Mouse (Mus musculus) frontal cortex, postnatal 14 days (tissue): ENCODE measurements at regions not wholly inside any gene's neighbourhood (a gene's known extent, or its start where the extent isn't known, plus 50 kb on each side); places are given as distances from the start of the nearest gene placed in this dataset.

ENCODE experiments used
- DNase-seq, 2 experiments: peaks; one replicate each; pipeline ENCODE4 v3.0.0; 2022; ENCODE audit warnings: low spot score in 2 of 2

DNA sequence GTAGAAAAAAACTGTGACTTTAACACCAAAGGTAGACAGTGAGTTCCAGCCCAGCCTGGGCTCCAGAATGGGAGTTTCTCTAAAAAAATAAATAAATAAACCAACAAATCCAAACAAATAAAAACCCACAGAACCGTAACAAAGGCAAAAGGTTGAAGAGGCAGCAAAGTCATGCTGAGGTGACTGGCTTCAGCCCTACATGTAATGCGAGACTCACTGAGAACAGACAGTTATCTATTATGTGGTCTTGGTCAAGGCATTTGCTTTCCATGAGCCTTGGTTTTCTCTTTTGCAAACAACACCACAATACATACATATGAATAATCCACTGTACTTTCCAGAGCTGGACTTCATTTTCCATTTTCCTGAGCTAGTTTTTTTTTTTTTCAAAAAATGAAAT, 516.6 kb upstream of the Adam5 start:
- DNase-seq: no peak

DNA sequence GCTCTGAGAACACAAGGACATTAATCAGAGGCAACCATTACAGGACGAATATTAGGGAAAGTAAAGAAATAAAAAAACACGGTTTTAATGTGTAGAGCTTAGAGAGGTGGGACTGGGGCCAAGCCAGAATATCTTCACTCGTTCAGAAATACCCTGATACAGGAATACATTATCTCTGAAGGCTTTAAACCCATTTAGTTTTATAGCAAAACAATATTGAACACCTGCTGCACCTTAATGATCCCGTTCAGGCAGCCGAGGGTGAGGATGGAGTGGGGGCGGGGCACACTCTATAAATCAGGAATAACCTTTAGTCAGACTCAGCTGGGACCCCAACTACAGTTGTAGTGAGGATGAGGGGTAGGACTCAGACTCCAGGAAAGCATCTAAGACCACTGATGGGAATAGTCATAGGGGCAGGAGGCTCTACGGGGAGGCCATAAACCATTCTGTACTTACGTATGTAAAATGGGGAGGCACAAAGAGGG, 508.0 kb upstream of the Adam5 start:
- no peak for DNase-seq

DNA sequence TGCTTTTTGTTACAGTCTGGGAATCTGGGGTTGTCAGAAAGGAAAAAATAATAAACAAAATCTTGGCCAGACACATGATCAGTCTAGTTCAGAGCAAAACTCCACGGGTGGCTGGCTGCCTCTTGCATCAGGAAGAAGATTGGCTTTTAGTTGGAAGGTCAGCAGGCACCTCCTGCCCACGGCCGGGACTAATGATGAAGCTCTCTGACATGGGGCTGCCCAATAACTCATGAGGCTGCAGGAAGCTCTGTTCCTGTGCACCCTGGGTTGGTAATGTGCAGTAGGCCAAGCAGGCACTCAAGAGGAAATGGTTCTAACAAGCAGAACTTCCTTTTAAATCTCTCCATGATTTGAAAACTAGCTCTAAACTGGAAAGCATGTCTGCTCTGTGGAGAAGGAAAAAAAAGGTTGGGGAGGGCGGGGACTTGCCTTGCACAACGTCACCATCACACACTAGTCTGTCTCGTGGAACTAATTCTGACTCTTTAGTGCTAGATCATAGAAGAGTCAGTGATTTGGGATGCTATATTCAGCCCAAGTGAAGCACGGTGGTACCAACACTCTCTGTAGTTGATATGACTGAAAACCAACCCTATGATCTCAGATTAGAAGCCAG, 507.1 kb upstream of the Adam5 start:
- DNase-seq: no peak

DNA sequence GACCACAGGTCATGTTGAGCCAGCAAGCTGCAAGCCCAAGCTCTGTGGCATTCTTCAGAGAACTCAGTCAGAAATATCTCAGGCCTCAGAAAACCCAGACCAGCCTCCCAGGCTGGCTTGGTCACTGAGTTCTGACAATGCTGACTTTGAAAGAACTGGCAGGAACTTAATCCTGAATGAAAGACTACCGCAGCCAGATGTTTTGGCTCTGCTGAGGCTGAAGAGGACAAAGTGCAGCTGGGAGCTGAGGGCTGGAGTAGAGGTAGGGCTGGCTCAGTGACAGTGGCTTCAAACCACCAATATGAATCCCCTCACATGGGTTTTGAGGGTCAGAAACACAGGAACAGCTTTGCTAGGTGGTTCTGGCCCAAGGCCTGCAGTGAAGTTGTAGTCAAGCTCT, 505.6 kb upstream of the Adam5 start:
- DNase-seq: no peak

DNA sequence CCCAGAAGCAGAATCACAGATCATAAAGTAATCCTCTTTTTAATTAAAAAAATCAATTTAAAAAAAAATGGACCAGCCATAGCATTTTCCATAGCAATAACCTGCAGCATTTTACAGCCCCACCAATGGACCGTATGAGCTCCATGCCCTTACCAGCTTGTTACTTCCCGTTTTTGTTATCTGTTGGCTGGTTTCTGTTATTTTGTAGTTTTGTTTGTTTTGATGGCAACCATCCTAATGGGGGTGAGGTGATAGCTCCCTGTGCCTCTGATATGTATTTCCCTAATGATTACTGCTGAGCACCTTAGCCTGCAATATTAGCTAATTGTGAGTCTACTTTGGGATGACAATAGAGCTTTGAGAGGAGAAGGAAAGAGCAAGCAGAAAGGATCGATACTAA, 504.1 kb upstream of the Adam5 start:
- DNase-seq: no peak

DNA sequence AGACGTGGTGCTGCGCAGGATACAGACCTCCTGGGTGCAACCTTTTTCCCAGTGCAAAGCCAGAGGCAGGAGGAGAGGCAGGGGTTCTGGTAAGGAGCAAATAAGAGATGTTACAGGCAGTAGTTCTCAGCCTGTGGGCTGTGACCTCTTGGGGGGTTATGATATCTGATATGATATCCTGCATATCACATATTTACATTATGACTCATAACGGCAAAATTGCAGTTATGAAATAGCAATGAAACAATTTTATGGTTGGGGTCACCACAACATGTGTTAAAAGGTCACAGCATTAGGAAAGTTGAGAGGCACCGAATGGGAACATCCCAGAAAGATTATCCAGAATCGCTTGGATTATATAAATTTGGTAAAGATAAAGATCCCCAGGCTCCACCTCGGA, 502.8 kb upstream of the Adam5 start:
- DNase-seq: no peak

DNA sequence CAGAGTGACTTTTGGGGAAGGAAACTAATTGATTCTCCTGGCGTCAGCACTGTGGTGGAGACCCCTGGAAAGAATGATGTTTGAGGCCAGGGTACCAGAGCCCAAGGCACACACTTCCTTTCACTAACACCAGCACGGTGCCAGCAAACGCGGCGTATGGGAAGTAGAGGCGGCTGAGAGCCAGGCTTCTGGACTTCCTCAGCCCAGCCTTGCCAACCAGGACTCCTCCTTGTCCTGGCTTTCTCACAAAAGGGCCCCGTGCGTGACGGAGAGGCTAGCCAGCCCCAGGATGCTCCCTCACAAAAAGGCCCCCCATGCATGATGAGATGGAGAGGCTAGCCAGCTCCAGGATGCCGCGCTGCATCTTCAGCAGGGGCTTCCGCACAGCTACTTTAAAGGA, 502.1 kb upstream of the Adam5 start:
- no peak for DNase-seq

DNA sequence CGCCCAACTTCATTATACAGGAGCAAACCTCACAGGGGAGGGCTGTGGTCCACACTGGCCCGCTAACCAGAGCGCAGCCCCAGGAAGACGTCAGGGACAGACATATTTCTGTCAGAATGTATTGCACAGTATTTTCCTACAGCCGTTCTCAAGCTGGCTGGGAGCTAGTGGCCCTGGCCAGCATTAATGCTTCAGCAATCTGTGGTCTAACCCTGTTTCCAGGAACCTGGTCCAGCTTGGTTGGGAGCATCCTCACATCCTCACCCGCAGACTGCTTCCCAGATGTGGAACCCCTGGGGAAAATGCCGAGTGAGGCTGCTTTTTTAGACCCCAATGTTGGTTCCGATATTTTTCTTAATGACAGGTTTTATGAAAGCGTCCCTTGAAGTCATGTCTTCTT, 500.6 kb upstream of the Adam5 start:
- no peak for DNase-seq

DNA sequence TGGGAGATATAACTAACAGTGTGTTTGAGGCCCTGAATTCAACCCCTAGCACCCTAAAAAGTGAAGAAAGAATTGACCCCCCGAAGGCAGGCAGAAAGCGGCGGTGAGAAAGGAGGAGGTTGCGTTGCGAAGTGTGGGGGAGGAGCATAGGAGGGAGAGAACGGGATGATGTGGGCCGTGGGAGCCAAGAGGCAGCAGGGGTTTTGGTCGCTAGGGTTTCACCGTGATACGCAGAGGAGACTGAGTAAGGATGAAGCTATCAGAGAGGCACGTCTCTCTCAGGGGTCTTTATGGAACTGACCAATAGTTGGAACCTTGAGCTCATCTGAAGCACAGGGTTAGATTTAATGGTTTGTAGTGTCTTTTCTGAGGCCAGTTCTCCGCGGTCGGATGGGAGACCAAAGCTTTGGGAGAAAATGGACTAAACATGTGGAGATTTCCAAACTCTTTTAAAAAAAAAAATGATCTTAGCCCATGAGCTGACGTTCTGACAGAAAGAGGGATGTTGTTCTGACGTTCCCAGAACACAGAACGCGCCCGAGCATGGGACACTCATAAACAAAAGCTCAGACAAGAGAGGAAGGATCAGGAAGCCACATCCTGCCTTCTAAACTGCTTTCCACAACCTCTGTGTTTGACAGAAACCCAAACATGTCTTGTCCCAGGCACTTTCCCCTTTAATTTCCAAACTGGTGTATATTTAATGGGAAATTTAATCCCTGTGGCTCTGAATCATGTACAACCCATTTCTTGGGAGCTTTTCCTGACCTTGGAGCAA, 499.7 kb upstream of the Adam5 start:
- DNase-seq: no peak

DNA sequence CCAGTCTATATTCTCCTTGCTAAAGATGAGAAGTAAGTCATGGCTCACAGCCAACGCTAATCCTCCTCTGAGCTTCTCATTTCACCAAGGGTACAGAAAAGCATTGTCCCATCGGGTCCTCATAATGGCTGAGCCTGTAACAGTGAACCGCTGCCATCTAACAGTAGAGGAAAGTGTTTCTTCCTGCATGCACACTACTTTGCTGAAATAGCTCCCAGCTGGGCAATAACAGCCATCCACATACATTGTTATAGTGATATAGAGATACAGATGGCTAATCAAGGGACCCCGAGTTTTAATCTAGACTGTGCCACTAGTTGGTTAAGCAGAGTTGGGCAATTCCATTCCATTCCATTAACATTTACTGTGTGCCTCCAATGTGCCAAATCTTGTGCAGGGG, 492.2 kb upstream of the Adam5 start:
- DNase-seq: no peak

DNA sequence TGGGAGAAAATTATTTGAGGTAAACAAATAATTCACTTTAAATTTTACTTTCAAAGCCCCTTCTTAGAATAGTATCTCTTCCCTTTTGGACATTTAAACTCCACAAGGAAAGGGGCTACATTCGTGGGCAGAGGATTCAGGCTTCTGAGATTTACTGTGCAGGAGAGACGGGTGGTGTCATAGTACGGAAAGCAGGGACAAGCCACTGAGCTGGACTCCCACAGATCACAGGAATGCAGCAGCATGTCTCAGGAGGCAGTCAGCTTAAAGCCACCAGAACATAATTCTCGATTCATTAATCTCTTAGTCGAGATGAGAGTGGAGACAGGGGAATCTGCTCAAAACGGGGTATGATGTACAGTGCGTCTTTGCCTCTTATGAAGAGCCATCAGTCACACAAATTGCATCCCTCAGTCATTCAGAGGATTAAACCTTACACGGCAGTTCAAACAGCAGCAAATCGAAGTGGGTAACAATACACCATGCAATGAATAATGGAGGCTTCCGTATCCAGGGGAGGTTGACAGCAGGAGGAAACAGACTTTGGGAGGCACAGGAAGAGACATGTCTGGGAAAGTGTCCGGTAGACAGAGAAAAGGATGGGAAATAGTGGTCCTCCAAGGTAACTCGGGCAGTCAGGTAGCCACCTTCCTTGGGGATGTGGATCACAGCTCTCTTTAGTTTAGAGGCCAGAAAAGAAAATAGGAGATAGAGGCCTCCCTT, 487.8 kb upstream of the Adam5 start:
- no peak for DNase-seq

DNA sequence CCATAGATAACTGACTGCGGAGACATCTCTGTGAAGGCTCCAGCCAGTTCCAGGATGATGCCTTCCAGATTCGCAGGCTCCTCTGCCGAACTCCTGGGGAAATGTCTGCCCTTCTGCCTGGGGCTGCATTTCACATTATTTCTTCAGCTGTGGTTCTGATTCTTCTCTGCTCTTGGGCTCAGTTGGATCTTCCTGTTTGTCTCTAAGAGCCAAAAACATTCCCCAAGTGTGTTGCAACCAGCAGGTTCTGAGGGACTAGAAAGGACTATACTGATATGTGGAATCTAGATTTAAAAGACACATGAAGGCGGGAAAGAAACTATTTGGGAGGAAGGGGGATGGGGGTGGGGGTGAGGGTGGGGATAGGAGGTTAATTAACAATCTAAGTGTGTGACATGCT, 483.8 kb upstream of the Adam5 start:
- no peak for DNase-seq

DNA sequence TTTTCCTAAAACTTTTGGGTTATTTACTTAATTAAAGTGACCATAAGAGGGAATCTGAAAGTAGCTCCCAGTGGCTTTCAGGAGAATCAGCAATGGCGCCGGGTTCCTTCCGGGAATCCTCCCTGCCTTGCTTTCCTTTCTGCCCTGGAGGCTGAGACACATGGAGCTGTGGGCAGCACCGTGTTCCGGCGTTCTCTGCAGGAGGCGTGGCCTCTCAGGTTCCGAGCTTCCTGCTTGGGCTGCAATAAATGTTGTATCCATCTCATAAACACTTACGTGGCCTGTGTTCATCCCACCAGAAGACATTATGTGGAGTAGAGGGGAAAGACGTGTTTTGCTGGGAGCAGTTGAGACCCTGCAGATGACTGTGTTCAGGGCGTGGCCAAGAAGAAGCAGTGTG, 483.3 kb upstream of the Adam5 start:
- no peak for DNase-seq

DNA sequence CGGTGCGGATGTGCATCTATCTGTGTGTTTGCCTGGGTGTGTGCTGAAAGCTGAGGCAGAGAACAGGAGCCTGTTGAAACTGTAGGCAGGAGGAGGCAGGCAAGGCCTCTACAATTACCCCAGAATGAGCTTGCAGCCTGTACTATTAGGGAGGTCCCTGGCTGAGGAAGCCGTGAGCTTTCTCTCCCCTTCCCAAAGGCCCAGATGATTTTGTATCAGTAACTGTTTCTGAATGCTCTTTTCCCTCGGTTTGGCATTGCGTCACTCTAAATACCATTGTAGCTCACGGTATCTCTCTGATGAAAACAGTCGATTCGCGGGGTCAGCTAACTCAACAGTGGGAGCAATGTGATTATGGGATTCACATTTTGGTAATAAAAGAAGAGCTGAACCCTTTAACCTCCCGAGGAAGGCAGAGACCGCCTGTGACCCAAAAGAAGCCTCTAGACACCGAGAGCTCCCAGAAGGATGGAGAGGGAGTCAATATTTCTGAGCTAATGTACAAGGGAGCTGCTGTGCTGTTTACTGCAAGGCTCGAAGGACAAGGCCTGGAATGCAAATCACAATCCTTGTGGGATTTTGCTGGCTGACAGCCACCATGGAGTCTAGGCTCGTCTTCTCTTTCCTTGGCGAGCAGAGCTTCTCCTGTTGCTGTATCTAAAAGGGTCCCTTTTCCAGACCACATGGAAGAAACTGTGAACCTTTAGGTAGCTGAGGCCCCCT, 482.8 kb upstream of the Adam5 start:
- DNase-seq: no peak
